In genomic region chr9:122836126-122836525, GRCm38 (mm10) we compare ENCODE assay signal across 11 mouse cellular contexts. TPM values are rescaled to one million over a fixed set of nuclear protein-coding genes. Genes with fewer than 3 reads are reported as not detected.
DNase-seq lines count a peak whose midpoint lies in the region; ATAC-seq and TF ChIP-seq lines count a peak whose summit lies in the region.
"Had no signal": no experiment of that assay in that cellular context is flagged by ENCODE, and none has a peak within 500 bp of the region (broad histone marks: within the 10 kb centered on the region; RNA-seq: fewer than 3 reads in every experiment).

No protein-coding gene starts in this region.

- no peak overlapping the region for H3K4me3 ChIP-seq in forebrain, embryonic 13.5 days
- no peak overlapping the region for H3K4me3 ChIP-seq in forebrain, postnatal 0 days (ENCODE audit: low read depth, low read length)
- H3K4me3 ChIP-seq in lung, embryonic 15.5 days = no peak overlapping the region
- no peak overlapping the region for H3K4me3 ChIP-seq in brown adipose tissue, adult 24 weeks (ENCODE audit: insufficient read depth, low read depth, low read length)
- no peak overlapping the region for H3K4me3 ChIP-seq in limb, embryonic 14.5 days (replicated peaks; ENCODE audit: low read length)

- H3K9me3 ChIP-seq in forebrain, embryonic 13.5 days (replicated peaks) = no peaks in the 10 kb centered on the region
- H3K9me3 ChIP-seq in forebrain, postnatal 0 days (ENCODE audit: low read length) = no peaks in the 10 kb centered on the region
- no peaks in the 10 kb centered on the region for H3K9me3 ChIP-seq in lung, embryonic 15.5 days
- H3K9me3 ChIP-seq in limb, embryonic 14.5 days (ENCODE audit: control insufficient read depth, low read length) = no peaks in the 10 kb centered on the region
- H3K9me3 ChIP-seq: G1E had no signal

- ATAC-seq in forebrain, embryonic 13.5 days = 0 out of 2 replicates have a peak, but pooled peaks have one; percentile 43
- ATAC-seq in forebrain, postnatal 0 days = no peak
- no peak for ATAC-seq in lung, embryonic 15.5 days (ENCODE audit: borderline replicate concordance, extremely low read depth, low FRiP score, low TSS enrichment)
- ATAC-seq in limb, embryonic 14.5 days (ENCODE audit: low FRiP score, low read depth) = peak; percentile 10; the same call in 1 of the 2 replicates
- ATAC-seq in granulocyte monocyte progenitor cell, adult 5-6 weeks (replicated peaks; ENCODE audit: poor library complexity, severe bottlenecking) = no peak

- WGBS in forebrain, embryonic 13.5 days = 56% methylated on average over 9 of the region's 9 CpGs
- WGBS in forebrain, postnatal 0 days = 42% methylated on average over 9 of the region's 9 CpGs
- WGBS in lung, embryonic 15.5 days = 63% methylated on average over 9 of the region's 9 CpGs
- WGBS in limb, embryonic 14.5 days = 35% methylated on average over 9 of the region's 9 CpGs

- H3K27me3 ChIP-seq in forebrain, embryonic 13.5 days = no peaks in the 10 kb centered on the region
- no peaks in the 10 kb centered on the region for H3K27me3 ChIP-seq in forebrain, postnatal 0 days (ENCODE audit: insufficient read depth, low read length)
- H3K27me3 ChIP-seq in lung, embryonic 15.5 days = no peaks in the 10 kb centered on the region
- H3K27me3 ChIP-seq in limb, embryonic 14.5 days (ENCODE audit: control insufficient read depth, insufficient read depth, low read length) = no peaks in the 10 kb centered on the region

- peaks cover 9% of the 10 kb centered on the region for H3K36me3 ChIP-seq in forebrain, embryonic 13.5 days (ENCODE audit: poor library complexity, severe bottlenecking)
- 0 out of 2 replicates have a peak, but pooled peaks cover 6% of the 10 kb centered on the region for H3K36me3 ChIP-seq in forebrain, postnatal 0 days (ENCODE audit: insufficient read depth)
- H3K36me3 ChIP-seq in lung, embryonic 15.5 days = peaks cover 3% of the 10 kb centered on the region; the same call in 1 of the 2 replicates
- H3K36me3 ChIP-seq in limb, embryonic 14.5 days (ENCODE audit: control insufficient read depth, insufficient read depth, low read length) = peaks cover 17% of the 10 kb centered on the region

- no peak for TF ChIP-seq CTCF in forebrain, postnatal 0 days (IDR thresholded peaks at IDR 0.05; ENCODE audit: low read depth)

- H3K27ac ChIP-seq in forebrain, embryonic 13.5 days = peak overlapping the region; percentile 77
- H3K27ac ChIP-seq in forebrain, postnatal 0 days (ENCODE audit: low read depth, low read length) = no peak overlapping the region
- peak overlapping the region; percentile 77 for H3K27ac ChIP-seq in lung, embryonic 15.5 days
- peak overlapping the region; percentile 40; the same call in 1 of the 2 replicates for H3K27ac ChIP-seq in brown adipose tissue, adult 24 weeks (replicated peaks; ENCODE audit: low read depth, low read length)
- H3K27ac ChIP-seq in limb, embryonic 14.5 days (replicated peaks; ENCODE audit: low read depth, low read length) = peak overlapping the region; percentile 79

- H3K4me2 ChIP-seq in forebrain, embryonic 13.5 days = no peak overlapping the region; the same call in 1 of the 2 replicates
- H3K4me2 ChIP-seq in forebrain, postnatal 0 days (ENCODE audit: low read depth) = no peak overlapping the region
- no peak overlapping the region for H3K4me2 ChIP-seq in lung, embryonic 15.5 days
- H3K4me2 ChIP-seq in limb, embryonic 14.5 days (replicated peaks; ENCODE audit: low read depth, low read length, severe bottlenecking) = peak overlapping the region; percentile 22; the same call in 1 of the 2 replicates
- H3K4me2 ChIP-seq: liver, embryonic 11.5 days had no signal

- DNase-seq in forebrain, postnatal 0 days = no peak
- DNase-seq in lung, postnatal 10 days = no peak
- DNase-seq in limb, embryonic 14.5 days (ENCODE audit: low spot score) = peak; percentile 9
- DNase-seq in urinary bladder, postnatal 10 days (ENCODE audit: low spot score) = no peak

- peak overlapping the region; percentile 30; the same call in 1 of the 2 replicates for H3K9ac ChIP-seq in forebrain, embryonic 13.5 days
- H3K9ac ChIP-seq in forebrain, postnatal 0 days = no peak overlapping the region
- H3K9ac ChIP-seq in lung, embryonic 15.5 days = no peak overlapping the region
- H3K9ac ChIP-seq in limb, embryonic 14.5 days (ENCODE audit: low read depth, low read length, severe bottlenecking) = no peak overlapping the region; the same call in 1 of the 2 replicates

- peaks cover 24% of the 10 kb centered on the region for H3K4me1 ChIP-seq in forebrain, embryonic 13.5 days
- H3K4me1 ChIP-seq in forebrain, postnatal 0 days (ENCODE audit: insufficient read depth) = no peaks in the 10 kb centered on the region
- H3K4me1 ChIP-seq in lung, embryonic 15.5 days = peaks cover 18% of the 10 kb centered on the region
- no peaks in the 10 kb centered on the region for H3K4me1 ChIP-seq in brown adipose tissue, adult 24 weeks (ENCODE audit: control insufficient read depth, insufficient read depth, insufficient read length, low read length)
- H3K4me1 ChIP-seq in limb, embryonic 14.5 days (ENCODE audit: control insufficient read depth, insufficient read depth, low read length) = peaks cover 23% of the 10 kb centered on the region

- TF ChIP-seq POLR2A in limb, embryonic 14.5 days (IDR thresholded peaks at IDR 0.05; ENCODE audit: borderline replicate concordance, extremely low read depth, insufficient read depth, insufficient read length) = no peak

RNA-seq across cellular contexts. Expression of gene Gm35549, which starts 7.7 kb away (rescaled TPM):
- polyA plus RNA-seq in forebrain, embryonic 13.5 days (2015; fragmentation: Nextera tagmentation; extraction: Ambion mirVana) = 0.43 TPM in 1 of 2 replicates, not detected in the other
- total RNA-seq in forebrain, postnatal 0 days (2014; rRNA removed) = not detected in 2 replicates
- not detected in 2 replicates for polyA plus RNA-seq in forebrain, postnatal 0 days (2015; fragmentation: Nextera tagmentation; extraction: Ambion mirVana)
- 0.38 and 1.1 TPM in 2 replicates for polyA plus RNA-seq in lung, embryonic 15.5 days (2015; fragmentation: Nextera tagmentation; extraction: Ambion mirVana)
- not detected in 2 replicates for polyA plus RNA-seq in brown adipose tissue, adult 24 weeks (2012; ENCODE audit: insufficient read depth, insufficient read length, missing spikeins)
- polyA plus RNA-seq in limb, embryonic 14.5 days (2012; rRNA removed) = not detected in 2 replicates
- polyA plus RNA-seq in limb, embryonic 14.5 days (2014; fragmentation: Nextera tagmentation; extraction: Ambion mirVana) = 0.45 and 0.82 TPM in 2 replicates
- total RNA-seq in granulocyte monocyte progenitor cell, adult 5-6 weeks (2014; fragmentation: Nextera tagmentation) = not detected in 2 replicates
- not detected in 2 replicates for total RNA-seq in granulocyte monocyte progenitor cell, adult 5-6 weeks (2017)
- total RNA-seq: G1E; layer of hippocampus, postnatal 14 days had no signal
- polyA plus RNA-seq: G1E; liver, embryonic 11.5 days had no signal

RNA-seq across cellular contexts. Expression of gene Zfp445, which starts 29.7 kb away (rescaled TPM):
- polyA plus RNA-seq in forebrain, embryonic 13.5 days (2015; fragmentation: Nextera tagmentation; extraction: Ambion mirVana) = 80.5 and 95.8 TPM in 2 replicates
- 124 and 155 TPM in 2 replicates for total RNA-seq in forebrain, postnatal 0 days (2014; rRNA removed)
- polyA plus RNA-seq in forebrain, postnatal 0 days (2015; fragmentation: Nextera tagmentation; extraction: Ambion mirVana) = 43.0 and 69.4 TPM in 2 replicates
- polyA plus RNA-seq in lung, embryonic 15.5 days (2015; fragmentation: Nextera tagmentation; extraction: Ambion mirVana) = 65.6 and 67.1 TPM in 2 replicates
- polyA plus RNA-seq in brown adipose tissue, adult 24 weeks (2012; ENCODE audit: insufficient read depth, insufficient read length, missing spikeins) = 24.4 and 26.4 TPM in 2 replicates
- polyA plus RNA-seq in limb, embryonic 14.5 days (2012; rRNA removed) = 117 and 119 TPM in 2 replicates
- polyA plus RNA-seq in limb, embryonic 14.5 days (2014; fragmentation: Nextera tagmentation; extraction: Ambion mirVana) = 60.4 and 65.2 TPM in 2 replicates
- total RNA-seq in granulocyte monocyte progenitor cell, adult 5-6 weeks (2014; fragmentation: Nextera tagmentation) = 55.5 and 60.2 TPM in 2 replicates
- 66.3 and 78.2 TPM in 2 replicates for total RNA-seq in granulocyte monocyte progenitor cell, adult 5-6 weeks (2017)

RNA-seq across cellular contexts. Expression of gene Tcaim, which starts 30.8 kb away (rescaled TPM):
- polyA plus RNA-seq in forebrain, embryonic 13.5 days (2015; fragmentation: Nextera tagmentation; extraction: Ambion mirVana) = 6.9 and 7.0 TPM in 2 replicates
- 15.4 and 18.7 TPM in 2 replicates for total RNA-seq in forebrain, postnatal 0 days (2014; rRNA removed)
- polyA plus RNA-seq in forebrain, postnatal 0 days (2015; fragmentation: Nextera tagmentation; extraction: Ambion mirVana) = 3.8 and 5.4 TPM in 2 replicates
- 5.9 and 6.2 TPM in 2 replicates for polyA plus RNA-seq in lung, embryonic 15.5 days (2015; fragmentation: Nextera tagmentation; extraction: Ambion mirVana)
- polyA plus RNA-seq in brown adipose tissue, adult 24 weeks (2012; ENCODE audit: insufficient read depth, insufficient read length, missing spikeins) = 21.5 and 23.5 TPM in 2 replicates
- 6.1 and 6.6 TPM in 2 replicates for polyA plus RNA-seq in limb, embryonic 14.5 days (2012; rRNA removed)
- 7.3 and 7.8 TPM in 2 replicates for polyA plus RNA-seq in limb, embryonic 14.5 days (2014; fragmentation: Nextera tagmentation; extraction: Ambion mirVana)
- 7.7 and 7.8 TPM in 2 replicates for total RNA-seq in granulocyte monocyte progenitor cell, adult 5-6 weeks (2014; fragmentation: Nextera tagmentation)
- 7.6 and 10.9 TPM in 2 replicates for total RNA-seq in granulocyte monocyte progenitor cell, adult 5-6 weeks (2017)

RNA-seq across cellular contexts. Expression of gene Zkscan7, which starts 49.4 kb away (rescaled TPM):
- polyA plus RNA-seq in forebrain, embryonic 13.5 days (2015; fragmentation: Nextera tagmentation; extraction: Ambion mirVana) = 4.2 and 5.7 TPM in 2 replicates
- total RNA-seq in forebrain, postnatal 0 days (2014; rRNA removed) = 7.1 and 12.6 TPM in 2 replicates
- polyA plus RNA-seq in forebrain, postnatal 0 days (2015; fragmentation: Nextera tagmentation; extraction: Ambion mirVana) = 0.83 and 1.6 TPM in 2 replicates
- 3.5 and 4.7 TPM in 2 replicates for polyA plus RNA-seq in lung, embryonic 15.5 days (2015; fragmentation: Nextera tagmentation; extraction: Ambion mirVana)
- polyA plus RNA-seq in brown adipose tissue, adult 24 weeks (2012; ENCODE audit: insufficient read depth, insufficient read length, missing spikeins) = 2.7 and 3.8 TPM in 2 replicates
- 9.1 and 9.3 TPM in 2 replicates for polyA plus RNA-seq in limb, embryonic 14.5 days (2012; rRNA removed)
- 2.6 and 3.2 TPM in 2 replicates for polyA plus RNA-seq in limb, embryonic 14.5 days (2014; fragmentation: Nextera tagmentation; extraction: Ambion mirVana)
- 2.6 and 3.1 TPM in 2 replicates for total RNA-seq in granulocyte monocyte progenitor cell, adult 5-6 weeks (2014; fragmentation: Nextera tagmentation)
- 0.93 and 2.3 TPM in 2 replicates for total RNA-seq in granulocyte monocyte progenitor cell, adult 5-6 weeks (2017)
- polyA plus RNA-seq: G1E had no signal

Comparison
In these comparisons a context has a peak if more than half of its experiments do, and no peak if none do; other contexts are left out.
1. ATAC-seq: peak in forebrain, embryonic 13.5 days (single experiment) and limb, embryonic 14.5 days (single experiment); none in forebrain, postnatal 0 days (single experiment), lung, embryonic 15.5 days (single experiment) and granulocyte monocyte progenitor cell, adult 5-6 weeks (single experiment).